Mouse (Mus musculus): ENCODE measurements around the gene Pdss2.

- TF ChIP-seq CTCF (IDR thresholded peaks at IDR 0.05; ENCODE audit: low read depth) = no peak
- TF ChIP-seq EP300 (IDR thresholded peaks at IDR 0.05; ENCODE audit: low read depth) = no peak
Observed at GRCm38 (mm10) chr10:43420660-43421413, 199.6 kb downstream of the Pdss2 start.

All from liver, embryonic 14.5 days (tissue).